Mouse (Mus musculus): Measurements from ENCODE around the gene Atp8b4. TPM values are rescaled to one million over a fixed set of nuclear protein-coding genes. Genes with fewer than 3 reads are reported as not detected.
"Not testable (repeated sequence)": the region's sequence is repeated elsewhere in the genome, so short reads cannot be mapped to it uniquely, and the experiment has no call there.

The Atp8b4 gene
- polyA plus RNA-seq (2016; fragmentation: Nextera tagmentation; extraction: Ambion mirVana): 0.11 and 0.19 TPM in 2 replicates

DNA sequence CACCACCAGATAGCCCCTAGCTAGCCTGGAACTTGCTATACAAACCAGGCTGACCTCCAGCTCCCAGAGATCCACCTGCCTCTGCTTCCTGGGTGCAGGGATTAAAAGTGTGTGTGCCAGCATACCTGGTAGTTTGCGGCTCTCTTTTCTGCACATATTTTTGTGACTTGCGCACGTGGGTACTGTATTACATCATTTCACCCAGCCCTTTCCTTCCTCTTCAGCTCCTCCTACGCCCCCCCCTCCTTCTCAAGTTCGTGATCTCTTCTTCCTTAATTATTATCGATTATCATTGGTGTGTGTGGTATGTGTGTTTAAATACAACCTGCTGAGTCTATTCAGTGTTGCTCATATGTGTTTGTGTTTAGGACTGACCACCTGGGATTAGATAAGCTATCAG is at the start of gene Atp8b4:
Gene Atp8b4, minus strand, starts transcription at position 154 of the 400 bp plus-strand sequence.
- WGBS: 91% methylated on average over 6 of the region's 6 CpGs
- ATAC-seq (ENCODE audit: low FRiP score, low read depth): no peak

DNA sequence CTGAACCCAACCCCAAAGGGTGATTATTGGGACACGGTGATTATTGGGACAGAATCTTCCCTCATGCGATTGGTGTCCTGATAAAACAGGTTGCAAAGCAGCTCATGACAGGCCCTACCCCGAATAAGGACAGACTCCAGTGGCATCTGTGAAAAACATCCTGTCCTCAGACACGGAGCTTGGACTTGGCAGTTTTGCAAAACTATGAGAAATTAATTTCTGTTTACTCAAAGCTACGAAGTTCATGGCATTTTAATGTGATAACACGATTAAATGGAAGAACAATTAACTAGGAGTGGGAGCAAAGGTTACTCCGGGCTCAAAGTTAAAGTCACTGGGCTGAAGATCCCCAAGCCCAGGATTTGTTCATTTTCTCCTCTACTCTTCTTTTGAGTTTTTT is 49.2 kb upstream of the Atp8b4 start:
- peaks cover 12% of the 10 kb centered on the region; the same call in 1 of the 2 replicates for H3K4me1 ChIP-seq
- H3K9ac ChIP-seq: no peak overlapping the region
- WGBS: 93% methylated on average over 7 of the region's 7 CpGs
- H3K4me3 ChIP-seq: no peak overlapping the region
- H3K36me3 ChIP-seq: no peaks in the 10 kb centered on the region
- H3K9me3 ChIP-seq: no peaks in the 10 kb centered on the region
- H3K27me3 ChIP-seq (replicated peaks): peaks cover 36% of the 10 kb centered on the region
- H3K27ac ChIP-seq: no peak overlapping the region
- ATAC-seq (ENCODE audit: low FRiP score, low read depth): no peak
- no peak overlapping the region for H3K4me2 ChIP-seq (replicated peaks)

More for the DNA sequence above, at the start of gene Atp8b4:
- Histone ChIP-seq H3K9me3 (no peaks in the 10 kb centered on the region), H3K27me3 (replicated peaks) (no peaks in the 10 kb centered on the region), H3K4me2 (replicated peaks) (no peak within 1 kb of the TSS), H3K9ac (no peak within 1 kb of the TSS), H3K4me3 (no peak within 1 kb of the TSS), H3K4me1 (no peaks in the 10 kb centered on the region), H3K36me3 (no peaks in the 10 kb centered on the region), H3K27ac (no peak within 1 kb of the TSS)

DNA sequence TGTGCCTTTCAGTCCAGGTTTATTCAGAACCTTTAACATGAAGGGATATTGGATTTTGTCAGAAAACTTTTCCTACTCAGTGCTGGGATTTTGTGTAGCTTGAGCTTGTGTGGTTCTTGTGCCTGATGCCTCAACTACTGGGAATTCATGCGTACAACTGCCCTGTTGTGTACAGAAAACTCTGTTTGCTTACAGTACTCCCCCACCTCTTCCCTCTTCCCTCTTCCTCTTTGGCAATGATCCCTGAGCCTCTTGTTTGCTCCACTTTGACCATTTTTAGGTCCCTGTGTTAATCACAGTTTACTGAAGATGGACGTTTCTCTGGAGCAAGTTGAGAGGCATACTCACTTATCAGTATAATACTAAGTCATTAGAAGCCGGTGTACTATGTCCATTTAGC is 45.9 kb upstream of the Atp8b4 start:
- H3K36me3 ChIP-seq: no peaks in the 10 kb centered on the region
- H3K4me1 ChIP-seq: no peaks in the 10 kb centered on the region
- no peaks in the 10 kb centered on the region for H3K9me3 ChIP-seq
- no peak for ATAC-seq (ENCODE audit: low FRiP score, low read depth)
- 90% methylated on average over 3 of the region's 3 CpGs for WGBS
- no peak overlapping the region for H3K27ac ChIP-seq
- H3K27me3 ChIP-seq (replicated peaks): peaks cover 7% of the 10 kb centered on the region; the same call in 1 of the 2 replicates
- no peak overlapping the region for H3K9ac ChIP-seq
- H3K4me3 ChIP-seq: no peak overlapping the region
- no peak overlapping the region for H3K4me2 ChIP-seq (replicated peaks)

DNA sequence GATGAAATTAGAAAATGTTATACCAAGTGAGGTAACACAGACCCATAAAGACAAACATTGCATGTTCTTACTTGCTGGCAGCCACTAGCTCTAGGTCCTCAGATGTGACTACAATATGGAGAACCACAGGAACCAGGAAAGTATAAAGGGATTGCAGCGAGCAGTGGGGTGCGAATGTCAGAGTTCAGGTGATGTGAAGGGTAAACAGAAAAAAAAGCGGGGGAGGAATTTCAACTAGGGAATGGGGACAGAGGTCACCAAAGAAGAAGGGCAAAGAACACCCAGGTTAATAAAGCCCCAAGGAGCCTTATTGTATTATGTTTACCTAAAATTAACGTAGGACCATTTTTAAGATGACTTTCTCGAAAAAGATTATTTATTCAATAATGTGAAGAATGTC is 44.8 kb upstream of the Atp8b4 start:
- Histone ChIP-seq H3K27me3 (replicated peaks) (no peaks in the 10 kb centered on the region), H3K36me3 (no peaks in the 10 kb centered on the region), H3K27ac (no peak overlapping the region), H3K4me1 (no peaks in the 10 kb centered on the region), H3K4me2 (replicated peaks) (no peak overlapping the region), H3K9me3 (no peaks in the 10 kb centered on the region), H3K4me3 (no peak overlapping the region), H3K9ac (no peak overlapping the region)
- WGBS: 75% methylated on average over 5 of the region's 5 CpGs
- no peak for ATAC-seq (ENCODE audit: low FRiP score, low read depth)

DNA sequence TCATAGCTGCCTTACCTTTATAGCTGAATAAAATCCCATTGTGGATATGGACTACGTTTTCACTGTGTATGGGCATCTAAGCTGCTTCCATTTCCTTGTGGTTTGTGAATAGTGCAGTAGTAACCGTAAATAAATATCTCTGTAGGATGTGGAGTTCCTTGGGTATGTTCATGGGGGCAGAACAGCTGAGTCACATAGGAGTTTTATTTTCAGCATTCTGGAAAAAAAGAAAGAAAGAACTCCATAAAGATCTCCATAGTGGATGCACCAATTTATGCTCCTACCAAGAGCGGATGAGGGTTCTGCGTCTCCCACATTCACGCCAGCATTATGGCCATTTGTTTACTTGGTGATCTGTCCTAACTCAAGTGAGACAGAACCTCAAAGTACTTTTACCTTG is 41.7 kb upstream of the Atp8b4 start:
- Histone ChIP-seq H3K27ac (no peak overlapping the region), H3K36me3 (no peaks in the 10 kb centered on the region), H3K4me1 (no peaks in the 10 kb centered on the region), H3K27me3 (replicated peaks) (no peaks in the 10 kb centered on the region), H3K4me3 (no peak overlapping the region), H3K4me2 (replicated peaks) (no peak overlapping the region), H3K9me3 (no peaks in the 10 kb centered on the region), H3K9ac (no peak overlapping the region)
- no peak for ATAC-seq (ENCODE audit: low FRiP score, low read depth)
- WGBS: 90% methylated on average over 5 of the region's 5 CpGs

DNA sequence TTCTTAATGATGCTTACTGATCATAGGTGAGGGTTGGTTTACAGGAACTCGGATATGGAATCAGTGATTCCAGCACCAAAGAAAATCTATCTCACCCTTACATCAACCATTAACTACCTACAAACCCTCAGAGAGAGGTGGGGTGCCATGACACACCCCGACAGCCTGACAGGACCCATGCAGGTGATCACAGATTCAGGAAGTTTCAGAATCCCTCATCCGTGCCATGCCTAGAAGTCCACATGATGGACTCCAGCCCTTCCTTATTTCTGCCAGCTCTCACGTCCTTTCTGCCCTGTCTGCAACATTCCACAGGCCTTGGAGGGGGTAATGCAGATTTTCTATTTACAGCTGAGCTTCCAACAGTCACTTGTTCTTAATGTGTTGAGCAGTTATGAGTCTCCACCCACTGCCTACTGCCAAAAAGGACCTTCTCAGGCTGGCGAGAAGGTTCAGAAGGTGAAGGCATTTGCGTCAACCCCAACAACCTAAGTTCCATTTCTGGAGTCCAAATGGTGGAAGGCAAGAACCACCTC is 40.0 kb upstream of the Atp8b4 start:
- no peak overlapping the region for H3K27ac ChIP-seq
- H3K4me3 ChIP-seq: no peak overlapping the region
- no peaks in the 10 kb centered on the region for H3K9me3 ChIP-seq
- ATAC-seq (ENCODE audit: low FRiP score, low read depth): no peak
- no peak overlapping the region for H3K9ac ChIP-seq
- no peaks in the 10 kb centered on the region for H3K27me3 ChIP-seq (replicated peaks)
- H3K4me2 ChIP-seq (replicated peaks): no peak overlapping the region
- no peaks in the 10 kb centered on the region for H3K4me1 ChIP-seq
- 84% methylated on average over 6 of the region's 6 CpGs for WGBS
- no peaks in the 10 kb centered on the region for H3K36me3 ChIP-seq

DNA sequence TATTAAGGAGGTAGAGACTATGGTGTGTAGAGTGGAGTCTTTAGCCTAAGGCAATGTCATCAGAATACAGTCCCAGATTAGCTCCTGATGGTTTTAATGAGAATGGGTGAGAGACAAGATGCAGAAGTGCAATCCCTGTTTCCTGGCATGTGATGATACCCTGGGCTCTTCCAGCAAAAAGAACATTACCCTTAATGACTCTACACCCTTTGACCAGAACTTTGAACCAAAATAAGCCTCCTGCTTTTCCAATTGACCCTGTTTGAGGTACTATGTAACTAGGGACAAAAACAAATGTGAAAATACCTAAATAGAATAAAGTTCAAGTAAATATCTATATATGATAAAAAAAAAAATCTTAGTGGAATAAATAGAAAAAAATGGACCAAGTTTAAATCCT is 37.2 kb upstream of the Atp8b4 start:
- no peak for ATAC-seq (ENCODE audit: low FRiP score, low read depth)
- Histone ChIP-seq H3K9me3 (no peaks in the 10 kb centered on the region), H3K4me3 (no peak overlapping the region), H3K9ac (no peak overlapping the region), H3K27me3 (replicated peaks) (no peaks in the 10 kb centered on the region), H3K27ac (no peak overlapping the region), H3K36me3 (no peaks in the 10 kb centered on the region), H3K4me2 (replicated peaks) (no peak overlapping the region), H3K4me1 (no peaks in the 10 kb centered on the region)

DNA sequence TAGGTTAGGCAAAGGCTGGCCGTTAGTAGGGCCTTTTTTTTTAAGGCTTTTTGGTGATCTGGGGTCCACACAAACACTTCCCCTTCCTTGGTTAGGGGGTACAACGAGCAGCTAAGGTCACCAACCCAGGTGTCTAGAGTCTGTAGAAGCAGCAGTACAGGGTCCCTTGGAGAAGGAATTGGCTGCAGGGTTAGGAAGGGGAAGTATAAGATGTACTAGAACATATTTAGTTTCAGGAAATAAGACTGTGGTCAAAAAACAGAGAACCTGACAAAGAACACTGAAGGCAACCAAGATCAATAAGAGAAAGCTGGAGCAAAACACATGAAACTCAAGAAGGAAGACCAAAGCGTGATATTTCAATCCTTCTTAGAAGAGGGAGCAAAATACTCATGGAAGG is 30.1 kb upstream of the Atp8b4 start:
- 85% methylated on average over 3 of the region's 3 CpGs for WGBS

DNA sequence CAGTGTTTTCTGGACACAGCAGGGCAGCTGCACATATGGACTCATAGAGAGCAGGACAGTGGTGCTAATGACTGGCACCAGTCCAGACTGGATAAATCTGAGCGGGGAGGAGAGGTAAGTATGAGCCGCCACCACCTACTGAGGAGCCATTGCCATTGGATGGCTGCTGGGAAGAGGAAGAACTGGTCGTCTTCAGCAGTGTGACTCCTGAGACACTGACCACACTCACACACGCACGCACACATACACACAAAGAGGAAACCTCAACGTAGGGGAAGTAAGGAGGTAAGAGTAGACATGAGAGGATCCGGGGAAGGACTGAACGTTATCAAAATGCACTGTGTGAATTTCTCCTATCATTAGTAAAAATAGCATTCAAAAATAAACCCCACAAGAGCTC is 27.0 kb upstream of the Atp8b4 start:
- H3K36me3 ChIP-seq: no peaks in the 10 kb centered on the region
- no peak overlapping the region for H3K4me3 ChIP-seq
- 88% methylated on average over 8 of the region's 8 CpGs for WGBS
- no peaks in the 10 kb centered on the region for H3K27me3 ChIP-seq (replicated peaks)
- H3K9ac ChIP-seq: no peak overlapping the region
- ATAC-seq (ENCODE audit: low FRiP score, low read depth): no peak
- H3K9me3 ChIP-seq: no peaks in the 10 kb centered on the region
- H3K4me1 ChIP-seq: no peaks in the 10 kb centered on the region
- no peak overlapping the region for H3K27ac ChIP-seq
- no peak overlapping the region for H3K4me2 ChIP-seq (replicated peaks)

More for the DNA sequence above, 30.1 kb upstream of the Atp8b4 start:
- Histone ChIP-seq H3K9me3 (no peaks in the 10 kb centered on the region), H3K36me3 (no peaks in the 10 kb centered on the region), H3K9ac (no peak overlapping the region), H3K4me1 (no peaks in the 10 kb centered on the region), H3K27me3 (replicated peaks) (no peaks in the 10 kb centered on the region), H3K27ac (no peak overlapping the region), H3K4me2 (replicated peaks) (no peak overlapping the region), H3K4me3 (no peak overlapping the region)
- ATAC-seq (ENCODE audit: low FRiP score, low read depth): no peak

DNA sequence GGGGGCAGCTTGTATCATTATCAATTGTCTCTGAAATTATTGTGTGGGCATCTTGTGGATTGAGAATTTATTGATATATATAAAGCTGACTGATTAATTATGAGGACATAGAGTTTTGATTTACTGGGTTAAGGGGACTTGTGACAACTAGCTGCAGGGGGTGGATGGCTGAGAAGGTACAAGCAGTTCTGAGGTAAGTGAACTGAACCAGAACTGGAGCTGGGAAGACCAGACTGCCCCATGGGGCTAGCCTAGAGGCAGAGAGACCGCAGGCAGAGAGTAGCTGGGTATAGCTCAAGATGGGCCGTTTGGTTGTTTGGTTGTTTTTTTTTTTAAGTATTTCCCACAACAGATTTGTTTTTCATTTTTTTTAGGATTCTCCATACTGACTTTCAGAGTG is 23.8 kb upstream of the Atp8b4 start:
- ATAC-seq (ENCODE audit: low FRiP score, low read depth): no peak
- WGBS: 87% methylated on average over 2 of the region's 2 CpGs

DNA sequence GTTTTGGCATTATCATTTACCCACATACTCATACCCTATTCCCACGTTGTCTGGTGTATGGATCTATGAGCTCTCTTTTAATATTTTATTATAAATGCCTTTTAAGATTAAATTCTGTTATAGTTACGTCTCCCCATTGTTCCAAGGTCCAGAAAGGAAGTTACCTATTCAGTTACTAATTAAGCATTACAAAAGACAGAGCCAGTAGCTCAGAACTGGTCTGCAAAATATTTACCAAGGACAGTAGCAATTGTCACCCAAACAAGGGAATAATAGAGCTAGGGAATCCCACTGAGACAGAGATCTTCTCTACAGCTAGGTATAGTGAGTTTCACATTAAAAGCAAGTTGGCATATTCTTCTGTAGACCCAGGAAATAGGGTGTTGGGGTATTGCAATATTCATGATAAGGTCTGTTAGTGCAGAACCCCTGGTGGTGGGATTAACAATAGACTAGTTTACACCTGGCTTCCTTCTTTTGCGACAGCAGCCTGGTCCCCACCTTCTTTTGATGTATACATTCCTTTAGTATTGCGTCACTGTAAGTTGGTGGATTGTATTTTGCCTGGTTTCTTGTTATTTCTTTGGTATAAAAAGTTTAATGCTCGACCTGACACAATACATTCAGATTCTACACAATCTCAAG is 22.7 kb upstream of the Atp8b4 start:
- H3K4me3 ChIP-seq; H3K4me1 ChIP-seq; H3K9ac ChIP-seq; H3K4me2 ChIP-seq (replicated peaks); H3K27me3 ChIP-seq (replicated peaks); H3K36me3 ChIP-seq; H3K27ac ChIP-seq; ATAC-seq (ENCODE audit: low FRiP score, low read depth); H3K9me3 ChIP-seq: not testable (repeated sequence)
- 69% methylated on average over 5 of the region's 5 CpGs for WGBS

More for the DNA sequence above, 23.8 kb upstream of the Atp8b4 start:
- Histone ChIP-seq H3K4me1 (no peaks in the 10 kb centered on the region), H3K9me3 (no peaks in the 10 kb centered on the region), H3K4me2 (replicated peaks) (no peak overlapping the region), H3K27ac (no peak overlapping the region), H3K4me3 (no peak overlapping the region), H3K27me3 (replicated peaks) (no peaks in the 10 kb centered on the region), H3K9ac (no peak overlapping the region), H3K36me3 (no peaks in the 10 kb centered on the region)

DNA sequence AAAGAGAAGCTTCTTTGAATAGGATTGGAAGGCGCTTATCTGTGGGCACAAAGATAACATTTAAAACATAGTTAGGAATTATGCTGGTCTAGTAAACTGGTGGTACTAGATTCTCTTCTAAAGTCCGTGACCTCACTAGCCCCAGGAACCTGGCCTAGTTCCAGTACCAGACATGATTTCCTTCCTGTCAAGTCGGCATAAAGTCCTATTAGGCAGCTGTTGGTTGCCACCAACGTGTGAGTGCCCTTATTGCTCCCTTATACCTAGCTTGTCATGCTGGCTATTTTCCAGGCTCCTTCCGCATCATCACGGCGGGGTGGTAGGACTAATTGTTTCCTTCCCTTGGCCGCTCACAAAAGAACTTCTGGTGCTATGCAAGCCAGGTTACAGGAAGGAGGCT is 21.6 kb upstream of the Atp8b4 start:
- Histone ChIP-seq H3K9me3 (no peaks in the 10 kb centered on the region), H3K4me3 (no peak overlapping the region), H3K4me2 (replicated peaks) (no peak overlapping the region), H3K36me3 (no peaks in the 10 kb centered on the region), H3K27ac (no peak overlapping the region), H3K27me3 (replicated peaks) (no peaks in the 10 kb centered on the region), H3K4me1 (no peaks in the 10 kb centered on the region), H3K9ac (no peak overlapping the region)
- ATAC-seq (ENCODE audit: low FRiP score, low read depth): no peak
- WGBS: 76% methylated on average over 8 of the region's 8 CpGs

DNA sequence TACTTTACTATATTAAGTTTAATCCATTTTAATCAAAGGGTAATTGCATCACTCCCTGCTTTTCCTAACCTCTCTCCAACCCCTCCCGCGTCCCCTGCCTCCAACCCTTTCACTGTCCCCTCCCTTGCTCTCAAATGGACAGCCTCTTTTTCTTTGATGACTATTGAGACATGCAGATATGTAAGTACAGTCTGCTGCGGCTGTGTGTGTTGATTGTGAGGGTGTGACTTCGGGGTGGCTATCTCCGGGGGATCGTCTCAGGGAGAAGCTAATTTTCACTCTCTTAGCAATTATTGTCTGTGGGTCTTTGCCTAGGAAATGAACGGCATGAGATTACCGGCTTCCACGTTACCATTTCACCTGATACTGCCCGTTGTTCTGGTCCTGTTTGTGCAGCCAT is 21.0 kb upstream of the Atp8b4 start:
- WGBS: 83% methylated on average over 10 of the region's 10 CpGs
- H3K9ac ChIP-seq: no peak overlapping the region
- no peak overlapping the region for H3K27ac ChIP-seq
- H3K27me3 ChIP-seq (replicated peaks): no peaks in the 10 kb centered on the region
- H3K4me1 ChIP-seq: no peaks in the 10 kb centered on the region
- no peak overlapping the region for H3K4me3 ChIP-seq
- H3K4me2 ChIP-seq (replicated peaks): no peak overlapping the region
- ATAC-seq (ENCODE audit: low FRiP score, low read depth): no peak
- H3K9me3 ChIP-seq: no peaks in the 10 kb centered on the region
- H3K36me3 ChIP-seq: no peaks in the 10 kb centered on the region
